Mouse (Mus musculus): ENCODE results near the gene Olfr458. TPM values are rescaled to one million over a fixed set of nuclear protein-coding genes. Genes with fewer than 3 reads are reported as not detected.

Gene Olfr458
- polyA plus RNA-seq, 1 experiment: not detected

DNA sequence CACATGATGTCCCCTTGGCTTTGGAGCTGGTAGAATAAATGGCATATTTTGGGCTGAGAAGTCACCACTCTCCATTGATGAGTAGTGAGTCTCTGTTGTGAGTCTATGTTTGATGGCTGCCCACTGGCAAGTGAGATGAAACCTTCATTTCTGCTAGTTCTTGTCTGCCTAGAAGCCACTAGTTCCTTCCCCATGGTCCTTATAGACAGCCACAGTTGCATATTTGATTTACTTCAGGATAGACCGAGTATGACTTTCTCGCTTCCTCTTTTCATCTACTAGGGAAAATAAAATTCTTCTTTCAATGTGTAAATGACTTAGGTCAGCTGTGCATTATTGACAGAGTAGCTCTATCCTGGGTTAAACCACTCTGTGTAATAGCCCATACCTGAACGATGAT, 40.5 kb downstream of the Olfr458 start:
- no peak for DNase-seq
- no peaks in the 10 kb centered on the region for H3K27me3 ChIP-seq (ENCODE audit: control insufficient read depth, insufficient read depth, low read length)
- H3K4me1 ChIP-seq (ENCODE audit: control insufficient read depth, insufficient read depth, low read length): peaks cover 4% of the 10 kb centered on the region; the same call in 1 of the 2 replicates
- H3K27ac ChIP-seq (ENCODE audit: insufficient read depth, low read length): no peak overlapping the region
- no peak overlapping the region for H3K4me3 ChIP-seq (replicated peaks; ENCODE audit: insufficient read depth, low read depth, low read length)
- TF ChIP-seq CTCF (IDR thresholded peaks at IDR 0.05; ENCODE audit: borderline replicate concordance, insufficient read depth, low read depth, low read length) (no peak), POLR2A (IDR thresholded peaks at IDR 0.05; ENCODE audit: borderline replicate concordance, insufficient read depth, low read length) (no peak)
- 97% methylated on average over 3 of the region's 3 CpGs for WGBS

DNA sequence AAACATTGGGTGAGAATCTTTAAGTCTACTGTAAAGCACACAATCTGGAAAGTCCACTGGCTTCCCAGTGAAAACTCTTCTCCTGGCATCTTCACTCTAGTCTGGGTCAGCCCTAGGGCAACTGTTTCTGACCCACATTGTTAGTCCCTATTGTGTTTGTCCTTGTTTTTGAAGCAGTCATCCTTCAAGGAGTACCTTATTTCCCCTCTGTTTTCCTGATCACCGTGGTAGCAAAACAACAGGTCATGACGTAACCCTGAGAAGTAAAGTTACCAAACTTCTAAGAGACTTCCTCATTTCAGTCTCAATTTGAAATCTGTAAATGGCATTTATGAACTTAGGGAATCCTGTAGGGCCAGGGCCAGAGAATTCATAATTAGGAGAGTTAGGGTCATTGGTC, 43.6 kb downstream of the Olfr458 start:
- WGBS: 76% methylated on average over 2 of the region's 2 CpGs
- no peaks in the 10 kb centered on the region for H3K27me3 ChIP-seq (ENCODE audit: control insufficient read depth, insufficient read depth, low read length)
- TF ChIP-seq POLR2A (IDR thresholded peaks at IDR 0.05; ENCODE audit: borderline replicate concordance, insufficient read depth, low read length) (no peak), CTCF (IDR thresholded peaks at IDR 0.05; ENCODE audit: borderline replicate concordance, insufficient read depth, low read depth, low read length) (no peak)
- H3K4me3 ChIP-seq (replicated peaks; ENCODE audit: insufficient read depth, low read depth, low read length): no peak overlapping the region
- DNase-seq: no peak
- H3K4me1 ChIP-seq (ENCODE audit: control insufficient read depth, insufficient read depth, low read length): peaks cover 4% of the 10 kb centered on the region; the same call in 1 of the 2 replicates
- no peak overlapping the region for H3K27ac ChIP-seq (ENCODE audit: insufficient read depth, low read length)

DNA sequence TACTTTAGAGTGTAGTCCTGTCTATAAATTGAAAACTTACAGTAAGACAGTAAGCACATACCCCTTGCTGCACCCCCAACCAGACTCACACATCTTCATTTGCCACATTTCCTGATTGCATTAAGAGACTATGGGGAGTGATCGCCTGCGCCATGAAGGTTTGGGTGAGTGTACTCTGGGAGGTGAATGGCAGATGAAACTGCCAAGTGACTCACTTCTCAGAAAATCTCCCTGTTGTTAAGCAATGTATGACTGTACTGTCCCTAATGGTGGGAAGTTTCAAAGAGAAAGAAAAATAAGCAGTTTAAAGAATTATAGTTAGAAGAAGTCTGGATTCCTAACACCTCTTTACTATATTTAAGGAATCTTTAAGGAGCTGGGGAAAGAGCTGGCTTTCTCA, 45.6 kb downstream of the Olfr458 start:
- DNase-seq: no peak
- TF ChIP-seq CTCF (IDR thresholded peaks at IDR 0.05; ENCODE audit: borderline replicate concordance, insufficient read depth, low read depth, low read length) (no peak), POLR2A (IDR thresholded peaks at IDR 0.05; ENCODE audit: borderline replicate concordance, insufficient read depth, low read length) (no peak)
- no peak overlapping the region for H3K4me3 ChIP-seq (replicated peaks; ENCODE audit: insufficient read depth, low read depth, low read length)
- no peak overlapping the region for H3K27ac ChIP-seq (ENCODE audit: insufficient read depth, low read length)
- peaks cover 4% of the 10 kb centered on the region; the same call in 1 of the 2 replicates for H3K4me1 ChIP-seq (ENCODE audit: control insufficient read depth, insufficient read depth, low read length)
- no peaks in the 10 kb centered on the region for H3K27me3 ChIP-seq (ENCODE audit: control insufficient read depth, insufficient read depth, low read length)
- WGBS: 92% methylated on average over 2 of the region's 2 CpGs

Other genes starting within 250 kb of the Olfr458 start
- gene Tas2r144, start 249.9 kb downstream of the Olfr458 start, polyA plus RNA-seq (2012; rRNA removed): not detected in 2 replicates
- 28.8 and 30.5 TPM in 2 replicates for gene Gstk1, start 219.3 kb downstream of the Olfr458 start, polyA plus RNA-seq (2012; rRNA removed)
- gene Tmem139, start 203.2 kb downstream of the Olfr458 start, polyA plus RNA-seq (2012; rRNA removed): not detected in 2 replicates
- gene Casp2, start 200.2 kb downstream of the Olfr458 start, polyA plus RNA-seq (2012; rRNA removed): 26.1 and 31.3 TPM in 2 replicates
- 11.5 and 13.4 TPM in 2 replicates for gene Clcn1, start 178.5 kb downstream of the Olfr458 start, polyA plus RNA-seq (2012; rRNA removed)
- 102 and 117 TPM in 2 replicates for gene Fam131b, start 140.6 kb downstream of the Olfr458 start, polyA plus RNA-seq (2012; rRNA removed)
- gene Zyx, start 115.6 kb downstream of the Olfr458 start, polyA plus RNA-seq (2012; rRNA removed): 123 and 129 TPM in 2 replicates
- 0.43 and 0.46 TPM in 2 replicates for gene Epha1, start 91.9 kb downstream of the Olfr458 start, polyA plus RNA-seq (2012; rRNA removed)
- 0.33 and 1.0 TPM in 2 replicates for gene Tas2r143, start 65.0 kb downstream of the Olfr458 start, polyA plus RNA-seq (2012; rRNA removed)
- 0.72 and 0.84 TPM in 2 replicates for gene Tas2r135, start 59.8 kb downstream of the Olfr458 start, polyA plus RNA-seq (2012; rRNA removed)
- 0.19 and 0.20 TPM in 2 replicates for gene Tas2r126, start 30.7 kb downstream of the Olfr458 start, polyA plus RNA-seq (2012; rRNA removed)
- not detected in 2 replicates for gene Olfr457, start 11.1 kb upstream of the Olfr458 start, polyA plus RNA-seq (2012; rRNA removed)
- gene Olfr456, start 22.0 kb upstream of the Olfr458 start, polyA plus RNA-seq (2012; rRNA removed): not detected in 2 replicates
- gene Olfr455, start 82.4 kb upstream of the Olfr458 start, polyA plus RNA-seq (2012; rRNA removed): not detected in 2 replicates
- not detected in 2 replicates for gene Tcaf3, start 132.5 kb upstream of the Olfr458 start, polyA plus RNA-seq (2012; rRNA removed)
- 0.55 and 0.87 TPM in 2 replicates for gene Tcaf2, start 180.1 kb upstream of the Olfr458 start, polyA plus RNA-seq (2012; rRNA removed)
- 92.9 and 103 TPM in 2 replicates for gene Tcaf1, start 244.9 kb upstream of the Olfr458 start, polyA plus RNA-seq (2012; rRNA removed)

Measured in cerebellum, adult 2 months (tissue).